Mouse (Mus musculus) cortical plate, adult 2 months (tissue): ENCODE results near the gene Gm45234.

Experiments used
- CTCF ChIP-seq: fragments of 200-500 bp; IDR thresholded peaks from 2 replicates; pipeline ENCODE4 v1.5.1; 2011; ENCODE audit warnings: mild to moderate bottlenecking, control low read depth, low read length; ENCODE audit not compliant: insufficient read depth; ENCODE audit errors: extremely low read depth
- POLR2A ChIP-seq: fragments of 200-500 bp; IDR thresholded peaks from 2 replicates; pipeline ENCODE4 v1.6.1; 2011; ENCODE audit warnings: mild to moderate bottlenecking, low read length, control low read depth; ENCODE audit not compliant: insufficient read depth; ENCODE audit errors: extremely low read depth

- no peak for TF ChIP-seq POLR2A
- no peak for TF ChIP-seq CTCF
Measured at GRCm38 (mm10) chr6:124696441-124697150, 59.2 kb downstream of the Gm45234 start.
